Mouse (Mus musculus): ENCODE results near the gene Epha1. TPM values are rescaled to one million over a fixed set of nuclear protein-coding genes. Genes with fewer than 3 reads are reported as not detected.

The Epha1 gene
- polyA plus RNA-seq, 1 experiment from 2014 or later, result 0.24 TPM

DNA sequence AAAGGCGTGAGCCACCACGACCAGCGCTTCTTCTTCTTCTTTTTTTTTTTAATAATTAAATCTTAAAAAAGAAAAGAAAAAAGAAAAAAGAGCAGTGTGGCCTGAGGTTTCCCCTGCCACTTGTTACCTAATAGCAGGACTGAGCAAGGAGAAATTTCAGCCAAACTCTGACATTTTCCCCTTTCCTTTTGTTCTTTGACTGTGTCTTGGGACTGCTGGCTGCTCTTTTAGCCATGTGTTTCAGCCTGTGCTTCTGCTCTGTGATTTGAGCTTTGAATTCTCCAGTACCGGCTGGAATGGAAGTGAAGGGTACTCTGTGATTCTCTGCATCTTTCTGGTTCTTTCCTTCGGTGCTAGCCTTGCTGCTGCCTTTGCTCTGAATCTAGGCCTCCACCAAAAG lies 10.3 kb upstream of the Epha1 start:
- no peak for ATAC-seq (ENCODE audit: low FRiP score)

GRCm38 (mm10) chr6:42381916-42382381 lies 8.9 kb upstream of the Epha1 start:
- no peak overlapping the region for H3K4me2 ChIP-seq
- ATAC-seq (ENCODE audit: low FRiP score), result no peak

More for the DNA sequence above, 10.3 kb upstream of the Epha1 start:
- H3K36me3 ChIP-seq, result no peaks in the 10 kb centered on the region
- 97% methylated on average over 5 of the region's 5 CpGs for WGBS
- no peaks in the 10 kb centered on the region for H3K9me3 ChIP-seq (replicated peaks)
- H3K4me3 ChIP-seq (replicated peaks), result no peak overlapping the region
- no peak overlapping the region for H3K9ac ChIP-seq (replicated peaks)
- H3K27ac ChIP-seq (replicated peaks), result no peak overlapping the region
- no peaks in the 10 kb centered on the region for H3K27me3 ChIP-seq (replicated peaks)
- no peak overlapping the region for H3K4me2 ChIP-seq
- H3K4me1 ChIP-seq, result 0 out of 2 replicates have a peak, but pooled peaks cover 3% of the 10 kb centered on the region

GRCm38 (mm10) chr6:42381221-42381620 lies 8.2 kb upstream of the Epha1 start:
- Histone ChIP-seq H3K9ac (replicated peaks) (no peak overlapping the region), H3K4me1 (0 out of 2 replicates have a peak, but pooled peaks cover 3% of the 10 kb centered on the region), H3K36me3 (no peaks in the 10 kb centered on the region), H3K27me3 (replicated peaks) (no peaks in the 10 kb centered on the region), H3K4me2 (no peak overlapping the region), H3K27ac (replicated peaks) (no peak overlapping the region), H3K9me3 (replicated peaks) (no peaks in the 10 kb centered on the region), H3K4me3 (replicated peaks) (no peak overlapping the region)
- WGBS, result 28% methylated on average over 2 of the region's 2 CpGs
- no peak for ATAC-seq (ENCODE audit: low FRiP score)

More at GRCm38 (mm10) chr6:42381916-42382381, 8.9 kb upstream of the Epha1 start:
- Histone ChIP-seq H3K4me3 (replicated peaks) (no peak overlapping the region), H3K9me3 (replicated peaks) (no peaks in the 10 kb centered on the region), H3K27ac (replicated peaks) (no peak overlapping the region), H3K27me3 (replicated peaks) (no peaks in the 10 kb centered on the region), H3K4me1 (0 out of 2 replicates have a peak, but pooled peaks cover 3% of the 10 kb centered on the region), H3K36me3 (no peaks in the 10 kb centered on the region), H3K9ac (replicated peaks) (no peak overlapping the region)
- WGBS, result 71% methylated on average over 9 of the region's 9 CpGs

DNA sequence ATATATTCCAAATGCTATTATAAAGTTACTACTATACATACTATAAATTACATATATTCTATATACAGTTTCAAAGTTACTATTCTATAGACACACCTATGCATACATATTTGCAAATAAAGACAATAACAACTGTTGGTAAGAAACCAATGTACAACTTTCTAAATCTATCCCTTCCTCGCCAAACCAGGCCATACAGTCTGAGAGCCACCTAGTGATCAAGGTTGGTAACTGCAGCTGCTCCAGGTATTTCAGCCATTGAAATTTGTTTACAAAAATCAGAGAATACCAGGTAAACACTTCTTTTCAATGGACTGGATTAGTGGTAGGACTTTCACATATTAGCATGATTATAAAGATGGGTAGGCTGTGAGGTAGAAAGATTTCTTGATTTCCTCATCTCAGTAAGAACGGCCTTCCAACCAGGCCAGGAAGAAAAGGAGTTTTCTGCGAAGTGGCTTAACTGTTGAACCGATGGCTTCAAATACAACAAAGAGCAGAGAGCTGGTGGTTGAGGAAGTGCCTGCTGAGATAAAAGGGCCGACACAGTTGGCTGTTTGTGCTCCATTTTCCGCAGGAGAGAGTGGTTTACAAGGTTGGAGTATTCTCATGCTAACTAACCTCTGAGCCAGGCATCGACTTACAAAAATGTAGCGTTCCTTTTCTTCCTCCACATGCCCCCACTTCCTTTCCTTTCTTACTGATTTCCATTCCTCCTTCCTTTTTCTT lies 7.5 kb upstream of the Epha1 start:
- ATAC-seq (ENCODE audit: low FRiP score), result no peak; the same call in 1 of the 2 replicates
- no peak overlapping the region for H3K9ac ChIP-seq (replicated peaks)
- H3K4me3 ChIP-seq (replicated peaks), result no peak overlapping the region
- no peaks in the 10 kb centered on the region for H3K27me3 ChIP-seq (replicated peaks)
- H3K27ac ChIP-seq (replicated peaks), result no peak overlapping the region
- H3K4me2 ChIP-seq, result peak overlapping the region; percentile 29
- 4% methylated on average over 8 of the region's 8 CpGs for WGBS
- no peaks in the 10 kb centered on the region for H3K9me3 ChIP-seq (replicated peaks)
- no peaks in the 10 kb centered on the region for H3K36me3 ChIP-seq
- 0 out of 2 replicates have a peak, but pooled peaks cover 3% of the 10 kb centered on the region for H3K4me1 ChIP-seq

GRCm38 (mm10) chr6:42379551-42379950 lies 6.5 kb upstream of the Epha1 start:
- Histone ChIP-seq H3K4me1 (0 out of 2 replicates have a peak, but pooled peaks cover 3% of the 10 kb centered on the region), H3K4me3 (replicated peaks) (no peak overlapping the region), H3K27me3 (replicated peaks) (0 out of 2 replicates have a peak, but pooled peaks cover 3% of the 10 kb centered on the region), H3K9ac (replicated peaks) (no peak overlapping the region), H3K27ac (replicated peaks) (no peak overlapping the region), H3K4me2 (no peak overlapping the region), H3K9me3 (replicated peaks) (no peaks in the 10 kb centered on the region), H3K36me3 (no peaks in the 10 kb centered on the region)
- WGBS, result 39% methylated on average over 3 of the region's 3 CpGs
- no peak for ATAC-seq (ENCODE audit: low FRiP score)

- Histone ChIP-seq H3K36me3 (no peaks in the 10 kb centered on the region), H3K4me3 (replicated peaks) (no peak overlapping the region), H3K4me1 (peaks cover 18% of the 10 kb centered on the region), H3K9ac (replicated peaks) (no peak overlapping the region), H3K4me2 (no peak overlapping the region), H3K27ac (replicated peaks) (no peak overlapping the region), H3K27me3 (replicated peaks) (0 out of 2 replicates have a peak, but pooled peaks cover 3% of the 10 kb centered on the region), H3K9me3 (replicated peaks) (no peaks in the 10 kb centered on the region)
- WGBS, result 81% methylated on average over 5 of the region's 5 CpGs
- no peak for ATAC-seq (ENCODE audit: low FRiP score)
Observed at GRCm38 (mm10) chr6:42377280-42377679, 4.2 kb upstream of the Epha1 start.

- 0 out of 2 replicates have a peak, but pooled peaks cover 3% of the 10 kb centered on the region for H3K27me3 ChIP-seq (replicated peaks)
- H3K9ac ChIP-seq (replicated peaks), result no peak overlapping the region
- no peak for ATAC-seq (ENCODE audit: low FRiP score)
- H3K4me1 ChIP-seq, result peaks cover 18% of the 10 kb centered on the region
- no peak overlapping the region for H3K27ac ChIP-seq (replicated peaks)
- H3K4me3 ChIP-seq (replicated peaks), result no peak overlapping the region
- no peak overlapping the region for H3K4me2 ChIP-seq
- no peaks in the 10 kb centered on the region for H3K36me3 ChIP-seq
- H3K9me3 ChIP-seq (replicated peaks), result no peaks in the 10 kb centered on the region
- 88% methylated on average over 6 of the region's 6 CpGs for WGBS
Observed at GRCm38 (mm10) chr6:42376504-42377019, 3.5 kb upstream of the Epha1 start.

- WGBS, result 39% methylated on average over 4 of the region's 4 CpGs
- no peaks in the 10 kb centered on the region for H3K36me3 ChIP-seq
- H3K4me2 ChIP-seq, result no peak overlapping the region
- H3K9ac ChIP-seq (replicated peaks), result no peak overlapping the region
- ATAC-seq (ENCODE audit: low FRiP score), result no peak
- peaks cover 18% of the 10 kb centered on the region for H3K4me1 ChIP-seq
- H3K9me3 ChIP-seq (replicated peaks), result no peaks in the 10 kb centered on the region
- no peak overlapping the region for H3K4me3 ChIP-seq (replicated peaks)
- 0 out of 2 replicates have a peak, but pooled peaks cover 3% of the 10 kb centered on the region for H3K27me3 ChIP-seq (replicated peaks)
- no peak overlapping the region for H3K27ac ChIP-seq (replicated peaks)
Observed at GRCm38 (mm10) chr6:42376016-42376415, 2.9 kb upstream of the Epha1 start.

DNA sequence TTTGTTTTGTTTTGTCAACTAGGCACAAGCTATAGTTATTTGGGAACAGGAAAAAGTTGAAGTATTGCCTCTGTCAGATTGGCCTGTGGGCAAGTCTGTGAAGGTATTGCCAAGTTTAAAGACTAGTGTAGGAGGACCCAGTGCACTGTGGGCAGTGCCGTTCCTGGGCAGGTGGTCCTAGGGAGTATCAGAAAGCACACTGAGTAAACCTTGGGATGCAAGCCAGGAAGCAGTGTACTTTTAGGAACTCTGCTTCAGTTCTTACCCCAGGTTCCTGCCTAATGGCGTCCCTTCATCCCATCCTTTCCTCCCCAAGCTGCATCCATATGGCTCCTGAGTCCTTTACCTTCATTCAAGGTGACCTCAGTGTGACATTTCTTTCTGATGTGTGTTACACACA lies 2.1 kb upstream of the Epha1 start:
- WGBS, result 85% methylated on average over 2 of the region's 2 CpGs

DNA sequence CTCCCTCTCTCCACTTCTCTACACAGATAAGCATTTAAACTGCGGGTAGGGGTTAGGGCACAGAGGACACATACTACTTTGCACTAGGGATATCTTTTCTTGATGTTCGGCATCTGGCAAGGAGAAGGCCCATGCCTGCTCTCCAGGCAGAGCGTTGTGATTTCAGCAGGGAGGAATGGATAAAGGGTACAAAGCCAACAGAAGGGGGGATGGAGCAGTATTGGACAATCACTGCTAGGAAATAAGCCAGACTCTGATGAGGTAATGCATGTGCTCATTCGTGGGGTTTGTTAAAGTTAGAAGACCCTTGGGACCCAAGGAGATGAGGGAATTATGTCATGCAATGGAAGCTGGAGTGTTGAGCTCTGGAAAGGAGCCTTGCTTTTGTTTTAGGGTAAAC lies 1.6 kb upstream of the Epha1 start:
- 73% methylated on average over 4 of the region's 4 CpGs for WGBS
- Histone ChIP-seq H3K36me3 (no peaks in the 10 kb centered on the region), H3K27ac (replicated peaks) (no peak overlapping the region), H3K4me1 (peaks cover 14% of the 10 kb centered on the region), H3K9me3 (replicated peaks) (no peaks in the 10 kb centered on the region), H3K27me3 (replicated peaks) (0 out of 2 replicates have a peak, but pooled peaks cover 3% of the 10 kb centered on the region), H3K4me2 (no peak overlapping the region), H3K4me3 (replicated peaks) (no peak overlapping the region), H3K9ac (replicated peaks) (no peak overlapping the region)
- ATAC-seq (ENCODE audit: low FRiP score), result no peak

More for the DNA sequence above, 2.1 kb upstream of the Epha1 start:
- no peak overlapping the region for H3K4me2 ChIP-seq
- H3K9ac ChIP-seq (replicated peaks), result no peak overlapping the region
- no peak for ATAC-seq (ENCODE audit: low FRiP score)
- H3K36me3 ChIP-seq, result no peaks in the 10 kb centered on the region
- 0 out of 2 replicates have a peak, but pooled peaks cover 3% of the 10 kb centered on the region for H3K27me3 ChIP-seq (replicated peaks)
- H3K4me1 ChIP-seq, result peaks cover 14% of the 10 kb centered on the region
- no peak overlapping the region for H3K4me3 ChIP-seq (replicated peaks)
- no peak overlapping the region for H3K27ac ChIP-seq (replicated peaks)
- H3K9me3 ChIP-seq (replicated peaks), result no peaks in the 10 kb centered on the region

DNA sequence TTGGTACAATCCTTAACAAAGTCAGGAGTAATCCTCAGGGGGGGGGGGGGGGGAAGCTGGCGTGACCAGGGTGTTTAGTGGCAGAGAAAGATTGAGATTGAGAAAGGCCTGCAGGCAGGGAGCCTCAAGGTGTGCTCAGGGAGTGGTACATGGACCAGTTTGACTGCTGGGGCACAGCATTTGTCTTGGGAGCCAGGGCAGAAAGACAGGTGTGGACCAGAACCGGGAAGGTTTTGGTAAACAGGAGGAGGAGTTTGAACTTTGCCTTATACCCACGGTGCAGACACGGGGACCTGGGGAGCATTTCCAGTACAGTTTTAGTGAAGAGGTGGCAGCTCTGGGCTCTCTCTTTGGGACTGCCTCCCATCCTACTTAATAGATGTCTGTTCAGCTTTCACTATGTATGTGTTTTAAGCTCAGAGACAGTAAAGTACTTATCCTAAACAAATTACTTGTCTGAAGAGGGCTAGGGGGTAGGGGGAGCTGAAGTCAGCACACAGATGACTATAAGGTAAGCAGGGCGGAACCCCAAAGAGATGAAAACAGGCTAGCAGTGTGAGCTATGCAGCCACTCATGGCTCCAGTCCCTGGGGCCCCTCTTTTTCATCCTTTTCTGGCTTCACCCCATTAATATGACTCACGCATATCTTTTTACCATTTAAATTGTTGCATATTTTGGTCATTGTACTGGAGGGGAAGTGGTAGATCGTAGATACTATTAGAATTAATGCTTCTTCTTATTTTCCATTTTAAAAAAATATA lies 782 bp upstream of the Epha1 start:
- Histone ChIP-seq H3K9ac (replicated peaks) (peak overlapping the region; percentile 36), H3K27me3 (replicated peaks) (0 out of 2 replicates have a peak, but pooled peaks cover 3% of the 10 kb centered on the region), H3K36me3 (no peaks in the 10 kb centered on the region), H3K9me3 (replicated peaks) (no peaks in the 10 kb centered on the region), H3K4me2 (peak overlapping the region; percentile 98), H3K4me1 (peaks cover 14% of the 10 kb centered on the region), H3K4me3 (replicated peaks) (peak overlapping the region; percentile 51), H3K27ac (replicated peaks) (no peak overlapping the region)
- ATAC-seq (ENCODE audit: low FRiP score), result peak; percentile 10; the same call in 1 of the 2 replicates
- 44% methylated on average over 7 of the region's 7 CpGs for WGBS

Data from neural tube, embryonic 15.5 days (tissue).